Mouse (Mus musculus) heart, embryonic 16.5 days (tissue): ENCODE measurements around the gene Rilp. TPM values are rescaled to one million over a fixed set of nuclear protein-coding genes. Genes with fewer than 3 reads are reported as not detected.
A peak's percentile ranks its signal among the peaks of the same experiment; 100 is the strongest.

Experiments
- ATAC-seq: fragments of 200-750 bp; cut with Nextera tagmentation; replicated peaks from 2 replicates; pipeline ENCODE4 v1.8.0; 2017; ENCODE audit warnings: moderate number of reproducible peaks; ENCODE audit not compliant: insufficient read depth, low FRiP score; ENCODE audit errors: extremely low read depth
- H3K27ac ChIP-seq: fragments of 300-500 bp; sonication (generic); 2 replicates; pipeline ENCODE4 v1.5.1; 2014; ENCODE audit warnings: mild to moderate bottlenecking, low read length, control low read depth, moderate library complexity
- H3K27me3 ChIP-seq: fragments of 300-500 bp; sonication (generic); 2 replicates; pipeline ENCODE4 v1.6.1; 2014; ENCODE audit warnings: low read length, mixed read lengths; ENCODE audit not compliant: control insufficient read depth, insufficient read depth
- H3K36me3 ChIP-seq: fragments of 300-500 bp; sonication (generic); 2 replicates; pipeline ENCODE4 v1.6.1; 2014; ENCODE audit not compliant: control insufficient read depth, insufficient read depth
- H3K4me1 ChIP-seq: fragments of 300-500 bp; sonication (generic); 2 replicates; pipeline ENCODE4 v1.6.1; 2014; ENCODE audit warnings: low read length, mixed read lengths; ENCODE audit not compliant: control insufficient read depth, insufficient read depth
- H3K4me2 ChIP-seq: fragments of 300-500 bp; sonication (generic); 2 replicates; pipeline ENCODE4 v1.6.1; 2014; ENCODE audit warnings: low read depth, mild to moderate bottlenecking, control low read depth, low read length
- H3K4me3 ChIP-seq: fragments of 300-500 bp; sonication (generic); 2 replicates; pipeline ENCODE4 v1.5.1; 2014; ENCODE audit warnings: mild to moderate bottlenecking, control low read depth, low read length
- H3K9ac ChIP-seq: fragments of 300-500 bp; sonication (generic); 2 replicates; pipeline ENCODE4 v1.6.1; 2014; ENCODE audit warnings: low read length, control low read depth
- H3K9me3 ChIP-seq: fragments of 300-500 bp; sonication (generic); replicated peaks from 2 replicates; pipeline ENCODE4 v1.6.1; 2016; ENCODE audit warnings: low read length; ENCODE audit not compliant: control insufficient read depth
- WGBS: fragments of 180-500 bp; shearing (Covaris S2); extraction: QIAGEN DNeasy Blood & Tissue Kit; methylation state at CpG from one replicate; pipeline ENCODE4 v1.1.7; 2014; 5-methylcytosine and 5-hydroxymethylcytosine counted together
- polyA plus RNA-seq: library from polyadenylated mRNA; unstranded; fragments of >200 nt; fragmentation: Nextera tagmentation; extraction: Ambion mirVana; gene quantifications from 2 replicates; pipeline ENCODE4 v1.2.1, GENCODE M21; 2015

Gene Rilp
- polyA plus RNA-seq, 1 experiment from 2014 or later = 11.0 TPM

DNA sequence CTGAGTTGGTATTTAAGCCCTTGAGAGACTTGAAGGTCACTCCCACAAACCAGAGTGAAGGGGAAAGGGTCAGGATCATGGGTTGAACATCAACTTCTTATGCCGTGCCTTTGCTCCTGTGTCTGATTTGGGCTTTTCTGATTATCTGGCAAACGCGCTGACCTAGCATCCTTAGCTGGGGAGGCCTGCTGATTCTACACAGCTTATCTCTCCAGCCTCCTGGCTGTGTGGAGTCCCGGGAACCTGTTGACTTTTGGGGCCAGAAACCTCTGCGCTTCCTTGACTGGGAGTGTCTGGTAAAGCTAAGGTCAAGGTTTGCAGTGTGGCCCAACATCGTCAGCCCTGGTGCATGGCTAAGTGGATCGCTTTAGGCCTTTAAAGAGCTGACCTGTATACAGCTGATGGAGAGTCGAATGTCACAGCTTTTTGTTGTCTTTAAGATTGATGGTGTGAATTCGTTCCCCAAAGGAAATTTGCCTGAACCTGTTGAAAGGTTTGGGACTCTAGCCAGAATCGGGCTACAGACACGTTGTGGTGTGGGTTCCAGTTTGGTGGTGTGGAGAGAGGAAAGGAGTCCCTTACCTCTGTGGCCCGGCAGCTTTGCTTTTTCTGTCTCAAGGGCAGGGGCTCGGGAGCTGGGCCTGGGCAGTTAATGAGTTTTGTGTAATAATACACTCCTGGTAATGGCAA, 25.4 kb downstream of the Rilp start:
- H3K4me1 ChIP-seq = peaks cover 37% of the 10 kb centered on the region
- H3K27me3 ChIP-seq = no peaks in the 10 kb centered on the region
- no peak for ATAC-seq
- H3K27ac ChIP-seq = peak overlapping the region; percentile 30; the same call in 1 of the 2 replicates
- no peaks in the 10 kb centered on the region for H3K36me3 ChIP-seq
- 0 out of 2 replicates have a peak overlapping the region, but pooled peaks have one; percentile 20 for H3K4me2 ChIP-seq
- 0 out of 2 replicates have a peak overlapping the region, but pooled peaks have one; percentile 16 for H3K9ac ChIP-seq
- no peak overlapping the region for H3K4me3 ChIP-seq
- WGBS = 35% methylated on average over 13 of the region's 13 CpGs
- no peaks in the 10 kb centered on the region for H3K9me3 ChIP-seq

DNA sequence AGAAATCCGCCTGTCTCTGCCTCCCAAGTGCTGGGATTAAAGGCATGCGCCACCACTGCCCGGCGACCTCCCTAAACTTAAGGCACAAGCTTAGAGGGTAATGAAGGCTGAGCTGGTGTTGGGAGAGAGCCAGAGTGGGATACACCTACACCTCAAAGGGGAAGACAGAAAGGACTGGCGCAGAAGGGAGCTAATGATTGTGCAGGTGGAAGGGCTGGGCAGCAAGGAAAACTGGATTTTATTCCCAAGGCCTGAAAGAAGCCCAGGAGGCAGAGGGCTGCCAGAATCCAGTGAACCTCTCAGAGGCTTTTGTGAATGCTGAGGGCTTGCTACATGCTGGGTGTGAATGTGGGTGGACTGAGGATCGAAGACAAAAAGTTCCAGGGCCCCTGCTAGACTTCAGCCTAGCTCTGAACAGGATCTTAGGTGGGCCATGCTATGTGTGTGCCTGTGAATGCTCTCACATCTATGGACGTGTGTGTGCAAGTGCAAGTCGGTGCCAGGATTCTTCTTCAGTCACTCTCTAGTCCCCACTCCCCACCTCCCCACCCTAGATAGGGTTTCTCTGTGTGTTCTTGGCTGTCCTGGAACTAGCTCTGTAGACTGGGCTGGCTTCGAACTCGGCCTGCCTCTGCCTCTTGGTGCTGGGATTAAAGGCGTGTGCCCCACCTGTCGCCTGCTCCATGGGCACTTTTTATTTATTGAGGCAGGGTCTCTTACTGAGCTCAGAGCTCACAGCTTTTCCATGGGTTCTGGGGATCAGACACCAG, 26.5 kb downstream of the Rilp start:
- WGBS = 88% methylated on average over 12 of the region's 12 CpGs
- Histone ChIP-seq H3K4me1 (peaks cover 42% of the 10 kb centered on the region), H3K9ac (no peak overlapping the region), H3K27ac (no peak overlapping the region), H3K4me3 (no peak overlapping the region), H3K4me2 (no peak overlapping the region), H3K9me3 (no peaks in the 10 kb centered on the region), H3K36me3 (no peaks in the 10 kb centered on the region), H3K27me3 (no peaks in the 10 kb centered on the region)
- no peak for ATAC-seq

DNA sequence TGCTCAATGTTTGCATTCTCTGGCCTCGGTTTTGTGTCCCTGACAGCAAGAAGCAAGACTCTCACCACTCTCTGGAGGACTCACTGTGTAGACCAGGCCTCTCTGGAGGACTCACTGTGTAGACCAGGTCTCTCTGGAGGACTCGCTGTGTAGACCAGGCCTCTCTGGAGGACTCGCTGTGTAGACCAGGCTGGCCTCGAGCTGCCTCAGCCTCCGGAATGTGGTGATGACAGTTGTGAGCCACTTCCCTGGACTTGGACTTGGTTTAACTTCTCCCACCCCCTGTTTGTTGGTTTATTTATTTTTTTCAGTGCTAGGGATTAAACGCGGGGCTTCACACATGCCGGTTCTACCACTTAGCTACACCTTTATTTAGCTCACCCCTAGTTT, 27.1 kb downstream of the Rilp start:
- Histone ChIP-seq H3K9ac (no peak overlapping the region), H3K4me1 (peaks cover 41% of the 10 kb centered on the region), H3K9me3 (no peaks in the 10 kb centered on the region), H3K4me3 (no peak overlapping the region), H3K27me3 (no peaks in the 10 kb centered on the region), H3K36me3 (no peaks in the 10 kb centered on the region), H3K4me2 (no peak overlapping the region), H3K27ac (no peak overlapping the region)
- no peak for ATAC-seq
- 73% methylated on average over 8 of the region's 8 CpGs for WGBS

DNA sequence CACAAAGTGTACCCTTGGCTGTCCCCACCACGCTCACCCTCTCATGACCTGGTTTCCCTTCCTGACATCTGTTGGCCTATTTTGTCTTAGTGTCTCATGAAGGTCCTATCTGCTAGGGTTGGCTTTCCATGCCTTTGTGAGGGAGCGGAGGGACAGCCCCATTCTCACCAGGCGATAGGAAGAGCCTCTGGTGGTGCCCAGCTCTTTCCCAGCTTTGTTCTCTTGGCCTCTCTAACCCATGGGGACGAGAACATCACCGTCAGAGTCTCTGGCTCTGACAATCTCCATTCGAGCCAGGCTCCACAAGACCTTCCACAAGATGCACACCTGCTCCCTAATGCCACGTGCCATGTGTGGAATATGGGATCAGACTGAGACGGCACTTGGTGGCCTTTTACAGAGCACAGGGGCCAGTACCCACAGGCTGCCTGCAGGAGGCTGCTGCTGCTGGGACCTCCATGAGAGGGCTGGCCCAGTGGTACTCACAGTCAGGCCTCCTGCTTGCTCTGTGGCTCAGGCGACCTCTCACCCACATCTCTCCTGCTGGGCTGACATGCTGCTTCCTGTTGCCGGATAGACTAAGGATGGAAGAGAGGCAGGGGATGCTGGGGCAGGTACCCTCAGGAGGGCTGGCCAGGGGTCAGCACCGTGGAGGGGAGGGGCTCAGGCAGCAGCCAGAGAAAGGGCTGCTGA, 27.7 kb downstream of the Rilp start:
- H3K9ac ChIP-seq = peak overlapping the region; percentile 54
- H3K4me1 ChIP-seq = peaks cover 35% of the 10 kb centered on the region
- H3K36me3 ChIP-seq = no peaks in the 10 kb centered on the region
- 0 out of 2 replicates have a peak, but pooled peaks have one; percentile 21 for ATAC-seq
- no peaks in the 10 kb centered on the region for H3K27me3 ChIP-seq
- WGBS = 55% methylated on average over 11 of the region's 11 CpGs
- no peak overlapping the region for H3K4me3 ChIP-seq
- H3K4me2 ChIP-seq = no peak overlapping the region
- no peaks in the 10 kb centered on the region for H3K9me3 ChIP-seq
- peak overlapping the region; percentile 73 for H3K27ac ChIP-seq

DNA sequence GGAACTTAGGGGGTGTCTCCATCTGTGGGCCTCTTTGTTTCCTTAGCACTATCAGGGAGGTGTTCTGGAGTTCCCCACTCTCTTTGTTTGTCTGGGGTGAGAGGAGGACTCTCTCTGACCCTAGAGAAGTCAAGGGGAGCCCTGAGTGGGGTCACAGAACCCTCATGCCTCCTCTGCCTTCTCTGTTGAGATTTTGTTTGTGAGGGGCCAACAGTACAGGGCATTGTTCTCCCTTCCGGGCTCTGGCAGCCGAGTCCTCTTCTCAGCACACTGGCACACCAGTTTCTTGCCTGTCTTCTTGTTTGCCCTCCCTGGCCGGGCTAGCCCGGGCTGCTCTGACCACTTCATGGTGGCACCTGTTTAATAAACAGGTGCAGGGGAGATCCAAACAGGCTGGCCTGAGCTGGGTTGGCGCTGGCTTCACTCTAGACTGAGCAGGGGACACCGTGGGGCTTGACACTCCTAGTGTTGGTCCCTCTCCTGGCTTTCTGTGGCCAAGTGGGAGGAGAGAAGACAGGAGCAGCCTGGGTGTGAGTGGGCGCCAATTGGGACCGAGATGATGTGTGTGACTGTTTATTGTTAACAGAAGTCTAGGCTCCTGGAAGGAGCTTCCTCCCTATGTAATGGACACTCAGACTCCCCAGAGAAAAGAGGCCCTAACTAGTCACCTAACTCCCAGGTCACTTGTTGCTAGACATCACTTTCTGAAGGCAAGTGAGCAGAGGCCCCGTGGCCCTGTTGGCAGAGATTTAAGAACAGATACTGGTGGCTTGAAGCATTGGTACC, 28.5 kb downstream of the Rilp start:
- 62% methylated on average over 9 of the region's 9 CpGs for WGBS
- no peaks in the 10 kb centered on the region for H3K27me3 ChIP-seq
- no peak overlapping the region for H3K4me3 ChIP-seq
- peaks cover 34% of the 10 kb centered on the region for H3K4me1 ChIP-seq
- no peak for ATAC-seq
- H3K4me2 ChIP-seq = no peak overlapping the region
- H3K9me3 ChIP-seq = no peaks in the 10 kb centered on the region
- H3K9ac ChIP-seq = peak overlapping the region; percentile 54
- H3K27ac ChIP-seq = peak overlapping the region; percentile 73
- no peaks in the 10 kb centered on the region for H3K36me3 ChIP-seq

DNA sequence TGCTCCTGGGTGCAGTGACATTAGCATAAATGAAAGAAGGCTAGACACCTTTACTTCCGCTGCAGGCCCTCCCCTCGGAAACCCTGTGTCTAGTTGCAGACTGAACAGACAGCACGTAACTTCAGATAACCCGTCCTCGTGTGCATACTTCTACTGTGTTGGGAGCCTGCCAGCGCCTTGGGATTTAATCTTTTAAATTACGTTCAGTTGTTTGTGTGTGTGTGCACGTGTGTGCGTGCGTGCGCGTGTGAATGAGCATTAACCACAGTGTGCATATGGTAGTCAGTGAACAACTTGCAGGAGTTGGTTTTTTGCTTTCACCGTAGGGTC, 29.0 kb downstream of the Rilp start:
- Histone ChIP-seq H3K27me3 (no peaks in the 10 kb centered on the region), H3K4me3 (no peak overlapping the region), H3K27ac (0 out of 2 replicates have a peak overlapping the region, but pooled peaks have one; percentile 18), H3K4me1 (peaks cover 34% of the 10 kb centered on the region), H3K4me2 (no peak overlapping the region), H3K9ac (no peak overlapping the region), H3K36me3 (no peaks in the 10 kb centered on the region), H3K9me3 (no peaks in the 10 kb centered on the region)
- ATAC-seq = no peak
- 68% methylated on average over 13 of the region's 13 CpGs for WGBS

DNA sequence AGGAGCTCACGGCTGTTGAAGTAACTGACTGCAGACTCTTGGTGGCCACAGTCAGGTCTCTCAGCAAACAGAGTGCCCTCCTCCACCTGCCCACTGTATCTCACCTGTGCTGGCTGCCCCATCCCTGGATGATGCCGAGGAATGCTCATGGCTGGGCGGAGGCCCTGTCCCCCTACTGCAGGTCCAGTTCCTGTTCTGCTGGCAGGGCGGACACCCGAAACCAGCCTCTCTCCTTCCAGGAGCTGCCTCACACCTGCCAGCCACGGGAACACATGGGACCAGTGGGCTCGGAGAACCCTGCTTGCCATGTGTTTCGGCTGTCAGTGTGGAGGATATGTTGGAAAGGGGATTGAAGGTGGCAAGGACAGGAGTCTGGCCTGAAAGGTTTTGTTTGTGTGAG, 30.3 kb downstream of the Rilp start:
- H3K27me3 ChIP-seq = no peaks in the 10 kb centered on the region
- peaks cover 27% of the 10 kb centered on the region for H3K4me1 ChIP-seq
- H3K4me2 ChIP-seq = no peak overlapping the region
- H3K9me3 ChIP-seq = no peaks in the 10 kb centered on the region
- H3K27ac ChIP-seq = peak overlapping the region; percentile 36; the same call in 1 of the 2 replicates
- WGBS = 87% methylated on average over 8 of the region's 8 CpGs
- no peak overlapping the region for H3K9ac ChIP-seq
- H3K4me3 ChIP-seq = no peak overlapping the region
- ATAC-seq = no peak
- no peaks in the 10 kb centered on the region for H3K36me3 ChIP-seq

DNA sequence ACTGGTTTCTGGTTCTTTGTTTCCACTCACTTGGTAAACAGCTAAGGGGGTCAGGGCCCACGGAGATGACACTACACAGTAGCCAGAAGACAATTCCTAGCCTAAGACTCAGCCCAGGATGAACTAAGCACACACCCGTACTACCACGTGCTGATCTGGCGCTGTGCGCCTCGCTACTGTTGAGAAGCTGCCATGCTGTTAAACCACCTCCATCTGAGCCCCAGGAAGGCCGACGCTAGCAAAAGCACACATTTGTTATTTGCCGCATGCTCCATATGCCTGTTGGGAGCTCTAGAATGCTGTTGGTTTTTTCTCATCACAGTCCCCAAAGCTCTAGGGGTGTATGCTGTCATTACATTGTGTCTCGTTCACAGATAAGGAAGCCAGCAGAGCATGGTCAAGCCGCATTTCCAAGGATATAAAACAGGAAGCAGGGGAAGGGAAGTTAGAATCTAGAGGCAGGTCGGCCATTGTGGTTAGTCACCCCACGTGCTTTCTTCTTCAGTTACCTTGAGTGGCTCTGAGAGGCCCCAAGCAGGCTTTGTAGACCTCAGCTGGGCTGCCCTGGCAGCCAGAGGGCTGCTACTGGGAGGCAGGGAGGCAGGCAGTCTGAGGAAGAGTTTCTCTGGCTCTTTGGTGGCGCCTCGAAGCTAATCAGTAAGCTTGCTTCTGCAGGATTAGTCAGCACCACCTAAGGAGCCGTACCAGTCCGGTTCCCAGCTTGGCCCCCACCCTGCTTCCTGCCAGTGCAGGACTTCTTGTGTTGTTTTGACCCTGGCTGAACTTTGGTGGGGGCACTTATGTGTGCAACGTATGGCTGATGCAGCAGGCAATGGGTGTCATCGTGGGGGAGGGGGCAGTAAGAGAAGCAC, 31.1 kb downstream of the Rilp start:
- no peaks in the 10 kb centered on the region for H3K27me3 ChIP-seq
- H3K27ac ChIP-seq = peak overlapping the region; percentile 59
- no peaks in the 10 kb centered on the region for H3K36me3 ChIP-seq
- H3K4me1 ChIP-seq = peaks cover 24% of the 10 kb centered on the region
- no peaks in the 10 kb centered on the region for H3K9me3 ChIP-seq
- no peak overlapping the region for H3K9ac ChIP-seq
- H3K4me2 ChIP-seq = no peak overlapping the region
- WGBS = 52% methylated on average over 19 of the region's 19 CpGs
- H3K4me3 ChIP-seq = no peak overlapping the region
- no peak for ATAC-seq
